Mouse (Mus musculus): ENCODE measurements around the gene Adam22.

GRCm38 (mm10) chr5:8151645-8152044, 216.3 kb downstream of the Adam22 start:
- TF ChIP-seq CTCF (IDR thresholded peaks at IDR 0.05; ENCODE audit: control insufficient read depth, insufficient read depth, insufficient replicate concordance, low read depth, low read length) (no peak), POLR2A (IDR thresholded peaks at IDR 0.05; ENCODE audit: control insufficient read depth, low read depth, low read length) (no peak)

All from testis, adult 2 months (tissue).